Mouse (Mus musculus) liver, adult 2 months (tissue): Measurements from ENCODE around the gene Snx21. TPM values are rescaled to one million over a fixed set of nuclear protein-coding genes. Genes with fewer than 3 reads are reported as not detected.

Source experiments
- DNase-seq: peaks from one replicate; pipeline ENCODE4 v3.0.0-alpha.2; 2011; ENCODE audit warnings: low read depth, low spot score; ENCODE audit errors: extremely low read depth
- H3K27ac ChIP-seq: fragments of 200-500 bp; replicated peaks from 2 replicates; pipeline ENCODE4 v1.5.1; 2012; ENCODE audit warnings: low read depth, mild to moderate bottlenecking, control low read depth, inconsistent platforms, low read length; ENCODE audit not compliant: insufficient read depth
- H3K27me3 ChIP-seq: fragments of 200-500 bp; 2 replicates; pipeline ENCODE4 v1.6.1; 2012; ENCODE audit warnings: mild to moderate bottlenecking, moderate library complexity, low read length, inconsistent platforms; ENCODE audit not compliant: control insufficient read depth, insufficient read depth
- H3K36me3 ChIP-seq: fragments of 200-500 bp; 2 replicates; pipeline ENCODE4 v1.6.1; 2012; ENCODE audit warnings: low read length, inconsistent platforms; ENCODE audit not compliant: control insufficient read depth, insufficient read depth
- H3K4me1 ChIP-seq: fragments of 200-500 bp; 2 replicates; pipeline ENCODE4 v1.6.1; 2011; ENCODE audit warnings: low read length; ENCODE audit not compliant: control insufficient read depth, insufficient read depth
- H3K4me3 ChIP-seq: fragments of 200-500 bp; 2 replicates; pipeline ENCODE4 v1.5.1; 2011; ENCODE audit warnings: low read depth, mild to moderate bottlenecking, control low read depth, low read length, moderate library complexity; ENCODE audit not compliant: insufficient read depth
- H3K79me2 ChIP-seq: fragments of 200-500 bp; 2 replicates; pipeline ENCODE4 v1.6.1; 2012; ENCODE audit warnings: inconsistent platforms, mild to moderate bottlenecking, low read length, moderate library complexity; ENCODE audit not compliant: control insufficient read depth, insufficient read depth
- H3K9ac ChIP-seq: fragments of 200-500 bp; 2 replicates; pipeline ENCODE4 v1.6.1; 2012; ENCODE audit warnings: low read depth, mild to moderate bottlenecking, control low read depth, inconsistent platforms, low read length
- CTCF ChIP-seq: fragments of 200-500 bp; IDR thresholded peaks from 2 replicates; pipeline ENCODE4 v1.5.1; 2011; ENCODE audit warnings: low read depth, low read length, control low read depth
- POLR2A ChIP-seq: fragments of 200-500 bp; IDR thresholded peaks from 2 replicates; pipeline ENCODE4 v1.6.1; 2011; ENCODE audit warnings: low read length, control low read depth; ENCODE audit not compliant: insufficient read depth; ENCODE audit errors: extremely low read depth
- WGBS: fragments of 180-500 bp; shearing (Covaris S2); methylation state at CpG from one replicate; pipeline ENCODE4 v1.1.7; 2018; 5-methylcytosine and 5-hydroxymethylcytosine counted together
- polyA plus RNA-seq: library from polyadenylated mRNA; depleted of rRNA; stranded (reverse); fragments of >200 nt; gene quantifications from 2 replicates; pipeline ENCODE4 v1.2.3, GENCODE M21; 2012
- total RNA-seq: library from RNA; depleted of rRNA; stranded (reverse); fragments of >200 nt; gene quantifications from 2 replicates; pipeline ENCODE4 v1.2.3, GENCODE M21; 2014

Snx21 gene
- total and polyA plus RNA-seq, 2 experiments: 10.8 to 14.4 TPM

- no peaks in the 10 kb centered on the region for H3K4me1 ChIP-seq
- H3K27me3 ChIP-seq: no peaks in the 10 kb centered on the region
- no peak overlapping the region for H3K4me3 ChIP-seq
- WGBS: 91% methylated on average over 3 of the region's 3 CpGs
- no peak overlapping the region for H3K9ac ChIP-seq
- H3K36me3 ChIP-seq: peaks cover 7% of the 10 kb centered on the region; the same call in 1 of the 2 replicates
- H3K79me2 ChIP-seq: no peaks in the 10 kb centered on the region
- DNase-seq: no peak
- no peak overlapping the region for H3K27ac ChIP-seq
- TF ChIP-seq CTCF (no peak), POLR2A (no peak)
Observed at GRCm38 (mm10) chr2:164765841-164766240, 19.8 kb upstream of the Snx21 start.

- Histone ChIP-seq H3K27me3 (no peaks in the 10 kb centered on the region), H3K27ac (no peak overlapping the region), H3K36me3 (peaks cover 3% of the 10 kb centered on the region; the same call in 1 of the 2 replicates), H3K9ac (no peak overlapping the region), H3K4me3 (no peak overlapping the region), H3K4me1 (no peaks in the 10 kb centered on the region), H3K79me2 (no peaks in the 10 kb centered on the region)
- WGBS: 79% methylated on average over 15 of the region's 15 CpGs
- TF ChIP-seq CTCF (no peak), POLR2A (no peak)
- DNase-seq: peak; percentile 29
Observed at GRCm38 (mm10) chr2:164767812-164768540, 17.6 kb upstream of the Snx21 start.

- TF ChIP-seq CTCF (peak; percentile 26; the same call in 1 of the 2 replicates), POLR2A (no peak)
- no peaks in the 10 kb centered on the region for H3K4me1 ChIP-seq
- H3K36me3 ChIP-seq: peaks cover 3% of the 10 kb centered on the region; the same call in 1 of the 2 replicates
- 2% methylated on average over 53 of the region's 53 CpGs for WGBS
- H3K79me2 ChIP-seq: no peaks in the 10 kb centered on the region
- no peak within 1 kb of the TSS; the same call in 1 of the 2 replicates for H3K27ac ChIP-seq
- DNase-seq: peak; percentile 93
- H3K4me3 ChIP-seq: peak within 1 kb of the TSS; percentile 63
- H3K27me3 ChIP-seq: no peaks in the 10 kb centered on the region
- H3K9ac ChIP-seq: peak within 1 kb of the TSS; percentile 53
Observed at GRCm38 (mm10) chr2:164769258-164770037, 16.2 kb upstream of the Snx21 start, which contains the start of gene Ube2c. TSS of gene Ube2c (plus strand) at chr2:164769898.

- no peak for DNase-seq
- H3K4me1 ChIP-seq: no peaks in the 10 kb centered on the region
- TF ChIP-seq CTCF: no peak
- no peaks in the 10 kb centered on the region for H3K27me3 ChIP-seq
- H3K4me3 ChIP-seq: peak overlapping the region; percentile 63; the same call in 1 of the 2 replicates
- no peaks in the 10 kb centered on the region for H3K79me2 ChIP-seq
- WGBS: 2% methylated on average over 15 of the region's 15 CpGs
- no peak overlapping the region for H3K9ac ChIP-seq
- H3K36me3 ChIP-seq: peaks cover 3% of the 10 kb centered on the region; the same call in 1 of the 2 replicates
- no peak overlapping the region for H3K27ac ChIP-seq
Observed at GRCm38 (mm10) chr2:164770279-164770678, 15.3 kb upstream of the Snx21 start.

- no peak overlapping the region for H3K27ac ChIP-seq
- no peaks in the 10 kb centered on the region for H3K79me2 ChIP-seq
- no peak for DNase-seq
- no peaks in the 10 kb centered on the region for H3K4me1 ChIP-seq
- H3K36me3 ChIP-seq: no peaks in the 10 kb centered on the region
- no peak overlapping the region for H3K9ac ChIP-seq
- WGBS: 77% methylated on average over 8 of the region's 8 CpGs
- no peak for TF ChIP-seq POLR2A
- no peak for TF ChIP-seq CTCF
- H3K27me3 ChIP-seq: no peaks in the 10 kb centered on the region
- H3K4me3 ChIP-seq: no peak overlapping the region
Observed at GRCm38 (mm10) chr2:164771123-164771522, 14.5 kb upstream of the Snx21 start.
